In genomic region chr14:3332087-3332677, GRCm38 (mm10) we compare ENCODE assay signal across 14 mouse cellular contexts. TPM values are rescaled to one million over a fixed set of nuclear protein-coding genes. Genes with fewer than 3 reads are reported as not detected.
DNase-seq lines count a peak whose midpoint lies in the region; ATAC-seq and TF ChIP-seq lines count a peak whose summit lies in the region.
"Not testable (repeated sequence)": the region's sequence is repeated elsewhere in the genome, so short reads cannot be mapped to it uniquely, and the experiment has no call there.
"Had no signal": no experiment of that assay in that cellular context is flagged by ENCODE, and none has a peak within 500 bp of the region (broad histone marks: within the 10 kb centered on the region; RNA-seq: fewer than 3 reads in every experiment).

Gene Gm2956 (plus strand): TSS chr14:3332627.

- TF ChIP-seq CTCF in intestine, postnatal 0 days (IDR thresholded peaks at IDR 0.05; ENCODE audit: low read depth), result peak; percentile 13; the same call in 1 of the 2 replicates
- TF ChIP-seq CTCF in olfactory bulb, adult 2 months (IDR thresholded peaks at IDR 0.05; ENCODE audit: insufficient read depth, low read depth, low read length), result not testable (repeated sequence)

- not testable (repeated sequence) for H3K9me3 ChIP-seq in embryonic facial prominence, embryonic 15.5 days (replicated peaks); hindbrain, embryonic 10.5 days; intestine, postnatal 0 days (ENCODE audit: control insufficient read depth); limb, embryonic 13.5 days; midbrain, embryonic 12.5 days

- not testable (repeated sequence) for H3K9ac ChIP-seq in embryonic facial prominence, embryonic 15.5 days; intestine, postnatal 0 days (ENCODE audit: low read depth, low read length)
- peak within 1 kb of the TSS; percentile 50; the same call in 1 of the 2 replicates for H3K9ac ChIP-seq in limb, embryonic 13.5 days
- H3K9ac ChIP-seq in midbrain, embryonic 12.5 days (replicated peaks), result peak within 1 kb of the TSS; percentile 37

- not testable (repeated sequence) for TF ChIP-seq POLR2A in olfactory bulb, adult 2 months (IDR thresholded peaks at IDR 0.05; ENCODE audit: insufficient read depth, low read depth, low read length)

- not testable (repeated sequence) for ATAC-seq in embryonic facial prominence, embryonic 15.5 days (ENCODE audit: insufficient number of reproducible peaks, low FRiP score, low TSS enrichment, low read depth); intestine, postnatal 0 days; limb, embryonic 13.5 days (ENCODE audit: low FRiP score, low read depth); midbrain, embryonic 12.5 days (ENCODE audit: low FRiP score, low read depth)

- 0% methylated on average over 3 of the region's 37 CpGs for WGBS in embryonic facial prominence, embryonic 15.5 days
- under 1% methylated on average over 15 of the region's 37 CpGs for WGBS in hindbrain, embryonic 10.5 days
- whole genome bisulfite sequencing in intestine, postnatal 0 days, result 20% methylated on average over 1 of the region's 37 CpGs
- 0% methylated on average over 8 of the region's 37 CpGs for WGBS in limb, embryonic 13.5 days
- WGBS in midbrain, embryonic 12.5 days, result 0% methylated on average over 8 of the region's 37 CpGs
- 2% methylated on average over 12 of the region's 37 CpGs for WGBS in olfactory bulb, adult 2 months

- not testable (repeated sequence) for H3K4me1 ChIP-seq in embryonic facial prominence, embryonic 15.5 days; hindbrain, embryonic 10.5 days (replicated peaks); intestine, postnatal 0 days (replicated peaks; ENCODE audit: control insufficient read depth, insufficient read depth, low read length); limb, embryonic 13.5 days; midbrain, embryonic 12.5 days; olfactory bulb, adult 2 months (ENCODE audit: control insufficient read depth, insufficient read depth, low read length)

- not testable (repeated sequence) for H3K27ac ChIP-seq in embryonic facial prominence, embryonic 15.5 days (replicated peaks); intestine, postnatal 0 days (ENCODE audit: low read depth, low read length); limb, embryonic 13.5 days; midbrain, embryonic 12.5 days (replicated peaks); olfactory bulb, adult 2 months (ENCODE audit: insufficient read depth, low read depth, low read length)
- peak within 1 kb of the TSS; percentile 72 for H3K27ac ChIP-seq in hindbrain, embryonic 10.5 days

- not testable (repeated sequence) for H3K27me3 ChIP-seq in embryonic facial prominence, embryonic 15.5 days; hindbrain, embryonic 10.5 days (ENCODE audit: insufficient read depth, poor library complexity, severe bottlenecking); intestine, postnatal 0 days (replicated peaks; ENCODE audit: control insufficient read depth, insufficient read depth, low read length); limb, embryonic 13.5 days; midbrain, embryonic 12.5 days

- peak within 1 kb of the TSS; percentile 55 for H3K4me2 ChIP-seq in embryonic facial prominence, embryonic 15.5 days (replicated peaks)
- H3K4me2 ChIP-seq in intestine, postnatal 0 days (replicated peaks; ENCODE audit: low read depth), result peak within 1 kb of the TSS; percentile 57
- peak within 1 kb of the TSS; percentile 62 for H3K4me2 ChIP-seq in limb, embryonic 13.5 days (replicated peaks)
- peak within 1 kb of the TSS; percentile 52 for H3K4me2 ChIP-seq in midbrain, embryonic 12.5 days (replicated peaks)

- not testable (repeated sequence) for H3K36me3 ChIP-seq in embryonic facial prominence, embryonic 15.5 days; hindbrain, embryonic 10.5 days; intestine, postnatal 0 days (ENCODE audit: control insufficient read depth, insufficient read depth); limb, embryonic 13.5 days; midbrain, embryonic 12.5 days

- DNase-seq in gastrocnemius, postnatal 10 days, result peak; percentile 0
- not testable (repeated sequence) for DNase-seq in hindbrain, embryonic 10.5 days (ENCODE audit: low spot score)

- H3K4me3 ChIP-seq in embryonic facial prominence, embryonic 15.5 days (replicated peaks), result peak within 1 kb of the TSS; percentile 33
- H3K4me3 ChIP-seq in hindbrain, embryonic 10.5 days, result peak within 1 kb of the TSS; percentile 48
- 0 out of 2 replicates have a peak within 1 kb of the TSS, but pooled peaks have one; percentile 5 for H3K4me3 ChIP-seq in intestine, postnatal 0 days (ENCODE audit: low read depth, low read length)
- H3K4me3 ChIP-seq in limb, embryonic 13.5 days, result peak within 1 kb of the TSS; percentile 42
- H3K4me3 ChIP-seq in midbrain, embryonic 12.5 days, result peak within 1 kb of the TSS; percentile 43
- peak within 1 kb of the TSS; percentile 43 for H3K4me3 ChIP-seq in olfactory bulb, adult 2 months (ENCODE audit: insufficient read depth, low read depth, low read length)

RNA-seq across cellular contexts. Expression of gene Gm2956, which starts in this region (rescaled TPM):
- polyA plus RNA-seq in embryonic facial prominence, embryonic 15.5 days (2015; fragmentation: Nextera tagmentation; extraction: Ambion mirVana), result not detected in 2 replicates
- total RNA-seq in gastrocnemius, postnatal 10 days (2021), result under 1 TPM in 1 of 2 experiments, not detected in 1; 0.14 TPM
- not detected in 2 replicates for polyA plus RNA-seq in hindbrain, embryonic 10.5 days (2016; fragmentation: Nextera tagmentation; extraction: Ambion mirVana)
- not detected in 2 replicates for polyA plus RNA-seq in intestine, postnatal 0 days (2015; fragmentation: Nextera tagmentation; extraction: Ambion mirVana)
- polyA plus RNA-seq in limb, embryonic 13.5 days (2015; fragmentation: Nextera tagmentation; extraction: Ambion mirVana), result not detected in 2 replicates
- not detected in 2 replicates for polyA plus RNA-seq in midbrain, embryonic 12.5 days (2016; fragmentation: Nextera tagmentation; extraction: Ambion mirVana)
- not detected in 2 replicates for polyA plus RNA-seq in olfactory bulb, adult 2 months (2012; ENCODE audit: insufficient read depth, insufficient read length, low replicate concordance, missing spikeins)
- total RNA-seq: gastrocnemius, postnatal 4 days; hematopoietic stem cell, adult 5-6 weeks; liver, adult 2 months had no signal
- polyA plus RNA-seq: cerebellum, adult 2 months; liver, adult 2 months; Patski; small intestine, adult 2 months; testis, adult 2 months had no signal

Comparison
In these comparisons a context has a peak if more than half of its experiments do, and no peak if none do; other contexts are left out.
1. Peak in DNase-seq in gastrocnemius, postnatal 10 days; RNA of the gene not detected or under 1 TPM.